Mouse (Mus musculus) erythroblast, embryonic 14.5 days (primary cell): ENCODE results near the gene Sgta. TPM values are rescaled to one million over a fixed set of nuclear protein-coding genes. Genes with fewer than 3 reads are reported as not detected.

ENCODE experiments used
- H3K27me3 ChIP-seq: 2 replicates; pipeline ENCODE4 v1.6.1; 2012; ENCODE audit warnings: inconsistent platforms; ENCODE audit not compliant: control insufficient read depth
- H3K36me3 ChIP-seq: 2 replicates; pipeline ENCODE4 v1.6.1; 2012; ENCODE audit warnings: mild to moderate bottlenecking, inconsistent platforms; ENCODE audit not compliant: control insufficient read depth
- H3K4me1 ChIP-seq: 2 replicates; pipeline ENCODE4 v1.6.1; 2012; ENCODE audit warnings: inconsistent platforms; ENCODE audit not compliant: control insufficient read depth
- H3K4me3 ChIP-seq: replicated peaks from 2 replicates; pipeline ENCODE3; 2012; ENCODE audit warnings: moderate library complexity, mild to moderate bottlenecking, inconsistent platforms
- H3K9me3 ChIP-seq: 2 replicates; pipeline ENCODE4 v1.6.1; 2012; ENCODE audit warnings: low read length, inconsistent platforms, mixed read lengths; ENCODE audit not compliant: control insufficient read depth
- GATA1 ChIP-seq: IDR thresholded peaks from 2 replicates; pipeline ENCODE4 v1.6.1; 2012; ENCODE audit warnings: low read length, inconsistent platforms, mixed read lengths
- TAL1 ChIP-seq: IDR thresholded peaks from 3 replicates; pipeline ENCODE4 v1.6.1; 2012; ENCODE audit warnings: low read length, inconsistent platforms, mixed read lengths
- polyA plus RNA-seq: library from polyadenylated mRNA; stranded (reverse); fragments of >175 nt; gene quantifications from 2 replicates; pipeline ENCODE4 v1.2.3, GENCODE M21; 2012

The Sgta gene
- polyA plus RNA-seq, 1 experiment = 18.3 TPM

- Histone ChIP-seq H3K4me3 (no peak overlapping the region), H3K9me3 (no peaks in the 10 kb centered on the region), H3K27me3 (peaks cover 22% of the 10 kb centered on the region), H3K36me3 (no peaks in the 10 kb centered on the region), H3K4me1 (peaks cover 43% of the 10 kb centered on the region)
- TF ChIP-seq TAL1 = no peak
- TF ChIP-seq GATA1 = no peak
These were observed 62.0 kb downstream of the Sgta start for GRCm38 (mm10) chr10:80998021-80998420.

DNA sequence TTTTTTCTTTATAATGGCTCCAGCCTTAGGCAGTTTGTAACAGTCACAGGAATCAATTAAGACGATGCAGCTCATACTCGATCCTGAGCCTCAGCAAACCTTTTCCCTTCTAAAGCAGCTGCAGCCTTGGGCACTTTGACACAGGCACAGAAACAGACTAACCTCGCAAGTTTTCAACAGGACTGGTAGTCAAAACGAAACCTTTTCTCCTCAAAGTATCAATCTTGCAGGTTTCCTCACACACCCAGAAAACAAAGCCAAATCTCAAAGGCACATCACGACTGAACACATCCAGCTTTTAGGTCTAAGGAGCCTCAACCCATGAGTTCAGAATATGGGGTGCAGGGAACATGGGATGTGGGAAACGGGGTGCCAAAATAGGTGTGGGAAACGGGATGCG is 62.6 kb downstream of the Sgta start:
- Histone ChIP-seq H3K27me3 (peaks cover 24% of the 10 kb centered on the region), H3K4me1 (peaks cover 43% of the 10 kb centered on the region), H3K9me3 (no peaks in the 10 kb centered on the region), H3K4me3 (no peak overlapping the region), H3K36me3 (no peaks in the 10 kb centered on the region)
- no peak for TF ChIP-seq TAL1
- TF ChIP-seq GATA1 = no peak

GRCm38 (mm10) chr10:80996501-80996900 is 63.5 kb downstream of the Sgta start:
- no peak for TF ChIP-seq TAL1
- TF ChIP-seq GATA1 = no peak
- Histone ChIP-seq H3K4me3 (no peak overlapping the region), H3K4me1 (peaks cover 43% of the 10 kb centered on the region), H3K36me3 (no peaks in the 10 kb centered on the region), H3K27me3 (peaks cover 26% of the 10 kb centered on the region), H3K9me3 (no peaks in the 10 kb centered on the region)

DNA sequence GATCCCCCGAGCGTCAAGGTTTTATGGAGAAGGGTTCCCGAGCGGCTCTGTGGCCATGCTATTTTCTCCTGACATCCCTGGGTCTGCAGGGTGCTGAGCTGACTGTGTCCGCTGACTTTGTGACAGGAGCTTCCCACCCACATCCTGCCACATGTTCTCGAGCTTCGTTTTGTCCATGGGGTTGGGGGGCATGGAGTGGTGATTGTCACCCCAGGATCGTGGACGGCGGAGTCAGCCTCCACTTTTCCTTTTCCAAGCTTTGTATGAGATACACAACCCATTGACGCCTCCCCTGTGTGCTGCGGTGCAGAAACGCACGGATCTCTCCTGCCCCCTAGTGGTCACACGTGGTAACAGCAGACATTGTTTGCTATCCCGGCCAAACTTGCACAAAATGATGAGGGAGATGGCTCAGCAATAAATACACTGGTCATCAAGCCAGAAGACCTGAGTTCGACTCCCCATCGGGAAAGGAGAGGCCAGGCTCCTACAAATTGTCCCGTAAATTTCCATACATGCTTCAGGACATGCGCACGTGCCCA is 64.8 kb downstream of the Sgta start:
- TF ChIP-seq GATA1 (no peak), TAL1 (no peak)
- no peaks in the 10 kb centered on the region for H3K36me3 ChIP-seq
- H3K4me3 ChIP-seq = no peak overlapping the region
- peaks cover 26% of the 10 kb centered on the region for H3K27me3 ChIP-seq
- H3K9me3 ChIP-seq = no peaks in the 10 kb centered on the region
- peaks cover 30% of the 10 kb centered on the region for H3K4me1 ChIP-seq

DNA sequence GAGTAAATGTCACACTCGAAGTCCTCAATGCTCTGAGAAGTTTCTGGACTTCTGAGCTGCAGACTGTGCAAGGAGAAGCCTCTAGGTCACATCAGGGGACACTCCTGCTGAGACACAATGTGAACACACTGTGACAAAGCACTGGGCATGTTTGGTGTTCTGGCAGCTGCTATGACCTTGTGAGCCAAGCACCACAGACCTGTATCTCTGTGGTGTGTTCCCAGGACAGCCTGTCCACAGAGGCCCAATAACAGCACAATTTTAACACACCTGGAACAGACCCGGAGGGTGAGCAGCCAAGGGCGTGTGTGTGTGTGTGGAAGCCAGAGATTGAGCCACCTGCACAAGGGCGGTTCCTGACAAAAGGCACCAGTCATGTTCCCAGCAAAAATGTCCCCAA is 65.4 kb downstream of the Sgta start:
- Histone ChIP-seq H3K36me3 (no peaks in the 10 kb centered on the region), H3K9me3 (no peaks in the 10 kb centered on the region), H3K27me3 (peaks cover 27% of the 10 kb centered on the region), H3K4me3 (no peak overlapping the region), H3K4me1 (peaks cover 25% of the 10 kb centered on the region)
- TF ChIP-seq TAL1 (no peak), GATA1 (no peak)

Other genes starting within 250 kb of the Sgta start
- not detected in 2 replicates for gene Jsrp1, start 246.7 kb downstream of the Sgta start, polyA plus RNA-seq
- gene Oaz1, start 233.5 kb downstream of the Sgta start, polyA plus RNA-seq = 1,446 and 1,486 TPM in 2 replicates
- not detected in 2 replicates for gene Lingo3, start 216.1 kb downstream of the Sgta start, polyA plus RNA-seq
- gene Lsm7, start 205.0 kb downstream of the Sgta start, polyA plus RNA-seq = 17.4 and 20.7 TPM in 2 replicates
- 56.0 and 60.5 TPM in 2 replicates for gene Sppl2b, start 204.9 kb downstream of the Sgta start, polyA plus RNA-seq
- 0.02 and 0.03 TPM in 2 replicates for gene Tmprss9, start 188.3 kb downstream of the Sgta start, polyA plus RNA-seq
- gene Timm13, start 159.2 kb downstream of the Sgta start, polyA plus RNA-seq = 29.2 and 32.1 TPM in 2 replicates
- gene Lmnb2, start 141.9 kb downstream of the Sgta start, polyA plus RNA-seq = 1.1 and 1.3 TPM in 2 replicates
- gene Gadd45b, start 130.1 kb downstream of the Sgta start, polyA plus RNA-seq = 0.15 and 0.16 TPM in 2 replicates
- not detected in 2 replicates for gene Gng7, start 45.2 kb downstream of the Sgta start, polyA plus RNA-seq
- 0.01 TPM in 1 of 2 replicates, not detected in the other for gene Diras1, start 34.5 kb downstream of the Sgta start, polyA plus RNA-seq
- 1.5 and 1.7 TPM in 2 replicates for gene Slc39a3, start 22.8 kb downstream of the Sgta start, polyA plus RNA-seq
- 5.2 and 5.3 TPM in 2 replicates for gene Thop1, start 9.9 kb upstream of the Sgta start, polyA plus RNA-seq
- 0.05 and 0.07 TPM in 2 replicates for gene Creb3l3, start 38.7 kb upstream of the Sgta start, polyA plus RNA-seq
- gene Map2k2, start 45.7 kb upstream of the Sgta start, polyA plus RNA-seq = 89.1 and 93.4 TPM in 2 replicates
- 42.0 and 45.8 TPM in 2 replicates for gene Zbtb7a, start 75.0 kb upstream of the Sgta start, polyA plus RNA-seq
- gene Pias4, start 107.7 kb upstream of the Sgta start, polyA plus RNA-seq = 13.4 and 16.4 TPM in 2 replicates
- 124 and 177 TPM in 2 replicates for gene Eef2, start 116.5 kb upstream of the Sgta start, polyA plus RNA-seq
- 8.1 and 8.3 TPM in 2 replicates for gene Dapk3, start 122.8 kb upstream of the Sgta start, polyA plus RNA-seq
- not detected in 2 replicates for gene 4930442H23Rik, start 123.7 kb upstream of the Sgta start, polyA plus RNA-seq
- not detected in 2 replicates for gene Nmrk2, start 141.9 kb upstream of the Sgta start, polyA plus RNA-seq
- not detected in 2 replicates for gene Atcay, start 170.7 kb upstream of the Sgta start, polyA plus RNA-seq
- gene Zfr2, start 173.0 kb upstream of the Sgta start, polyA plus RNA-seq = not detected in 2 replicates
- 0.07 and 0.15 TPM in 2 replicates for gene Matk, start 192.8 kb upstream of the Sgta start, polyA plus RNA-seq
- 43.8 and 44.0 TPM in 2 replicates for gene Mrpl54, start 206.8 kb upstream of the Sgta start, polyA plus RNA-seq
- gene Apba3, start 206.8 kb upstream of the Sgta start, polyA plus RNA-seq = 4.6 and 5.7 TPM in 2 replicates
- 0.01 and 0.02 TPM in 2 replicates for gene Tjp3, start 231.4 kb upstream of the Sgta start, polyA plus RNA-seq
- 4.0 and 4.5 TPM in 2 replicates for gene Pip5k1c, start 232.8 kb upstream of the Sgta start, polyA plus RNA-seq